8 mouse cellular contexts compared by ENCODE assay signal in the genomic region with DNA sequence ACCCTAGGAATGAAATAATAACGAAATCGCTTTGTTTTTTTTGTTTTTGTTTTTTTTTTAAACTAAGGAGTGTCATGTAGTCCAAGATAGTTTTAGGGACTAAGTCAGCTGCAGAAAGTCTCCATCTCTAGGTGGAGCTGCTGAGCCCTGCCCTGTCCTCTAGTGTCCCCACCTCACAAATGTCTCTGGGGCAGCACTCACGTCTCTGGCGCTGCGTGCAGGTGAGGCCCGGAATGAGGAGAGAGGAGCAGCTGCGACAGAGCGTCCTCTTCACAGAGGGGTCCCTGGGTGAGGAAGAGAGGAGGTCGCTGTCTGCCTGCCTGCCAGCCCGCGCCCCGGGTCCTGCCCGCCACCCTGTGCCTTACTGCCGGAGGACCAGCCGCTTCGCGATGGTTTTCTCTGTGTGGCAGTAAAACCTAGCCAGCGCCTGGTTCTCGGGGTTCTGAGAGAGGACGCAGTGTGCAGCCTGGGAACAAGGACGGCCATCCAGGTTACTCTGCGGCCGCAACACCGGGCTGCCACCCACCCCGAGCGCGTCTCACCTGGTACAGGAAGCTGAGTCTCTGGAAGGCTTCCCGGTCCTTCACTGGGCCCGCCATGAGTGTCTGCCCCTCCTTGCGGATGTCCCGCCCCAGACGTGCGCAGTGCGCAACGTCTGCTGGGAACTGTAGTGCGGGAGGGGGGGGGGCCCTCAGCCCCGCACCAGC. TPM values are rescaled to one million over a fixed set of nuclear protein-coding genes. Genes with fewer than 3 reads are reported as not detected.
A peak's percentile ranks its signal among the peaks of the same experiment; 100 is the strongest.
DNase-seq lines count a peak whose midpoint lies in the region; ATAC-seq lines count a peak whose summit lies in the region.

No protein-coding gene starts in this region.

- intact Hi-C loops in heart, postnatal 25 days (cut with DNase I): no loop called here

- H3K27ac ChIP-seq in forebrain, embryonic 16.5 days (ENCODE audit: low read length): peak overlapping the region; percentile 82
- H3K27ac ChIP-seq in neural tube, embryonic 15.5 days (replicated peaks): peak overlapping the region; percentile 93

- peaks cover 7% of the 10 kb centered on the region for H3K4me1 ChIP-seq in forebrain, embryonic 16.5 days (replicated peaks; ENCODE audit: control insufficient read depth, insufficient read depth, low read length)
- peaks cover 8% of the 10 kb centered on the region for H3K4me1 ChIP-seq in neural tube, embryonic 15.5 days

- H3K9ac ChIP-seq in forebrain, embryonic 16.5 days (replicated peaks; ENCODE audit: low read depth, low read length): peak overlapping the region; percentile 81
- peak overlapping the region; percentile 87 for H3K9ac ChIP-seq in neural tube, embryonic 15.5 days (replicated peaks)

- WGBS in forebrain, embryonic 16.5 days: under 1% methylated on average over 37 of the region's 37 CpGs
- WGBS in neural tube, embryonic 15.5 days: under 1% methylated on average over 37 of the region's 37 CpGs

- H3K36me3 ChIP-seq in forebrain, embryonic 16.5 days (ENCODE audit: control insufficient read depth, insufficient read depth): peaks cover 22% of the 10 kb centered on the region
- H3K36me3 ChIP-seq in neural tube, embryonic 15.5 days: peaks cover 42% of the 10 kb centered on the region

- H3K27me3 ChIP-seq in forebrain, embryonic 16.5 days (replicated peaks; ENCODE audit: control insufficient read depth, insufficient read depth, low read length): peaks cover 3% of the 10 kb centered on the region; the same call in 1 of the 2 replicates
- no peaks in the 10 kb centered on the region; the same call in 1 of the 2 replicates for H3K27me3 ChIP-seq in neural tube, embryonic 15.5 days (replicated peaks)

- DNase-seq in ES-CJ7 (ENCODE audit: low read depth, low spot score): peak; percentile 65
- peak; percentile 90 to 92 for DNase-seq in cerebellum, adult 18-20 months
- peak; percentile 64 for DNase-seq in heart, postnatal 25 days (ENCODE audit: low spot score)
- peak; percentile 80 to 88 for DNase-seq in layer of hippocampus, adult 18-20 months (ENCODE audit: low spot score in 2 of 2)
- DNase-seq in lung, adult 18-20 months: peak; percentile 86 to 89
- DNase-seq in testis, postnatal 10 days (ENCODE audit: low spot score): peak; percentile 78

- peak; percentile 98 for ATAC-seq in forebrain, embryonic 16.5 days
- ATAC-seq in neural tube, embryonic 15.5 days (ENCODE audit: low FRiP score): peak; percentile 98

- H3K4me3 ChIP-seq in forebrain, embryonic 16.5 days (replicated peaks; ENCODE audit: low read length): peak overlapping the region; percentile 73
- peak overlapping the region; percentile 82 for H3K4me3 ChIP-seq in neural tube, embryonic 15.5 days (replicated peaks)

- H3K9me3 ChIP-seq in forebrain, embryonic 16.5 days (ENCODE audit: control insufficient read depth, low read length): no peaks in the 10 kb centered on the region
- no peaks in the 10 kb centered on the region for H3K9me3 ChIP-seq in neural tube, embryonic 15.5 days (replicated peaks)

- peak overlapping the region; percentile 55 for H3K4me2 ChIP-seq in forebrain, embryonic 16.5 days (ENCODE audit: low read length)
- H3K4me2 ChIP-seq in neural tube, embryonic 15.5 days: peak overlapping the region; percentile 63

RNA-seq across cellular contexts. Expression of a gene that starts 0.5 kb away (rescaled TPM):
- polyA plus RNA-seq in forebrain, embryonic 16.5 days (2015; fragmentation: Nextera tagmentation; extraction: Ambion mirVana): 84.8 and 99.7 TPM in 2 replicates
- total RNA-seq in heart, postnatal 25 days (2021): 10 to 100 TPM; 35.9 to 36.8 TPM
- 10 to 100 TPM; 43.8 to 45.2 TPM for total RNA-seq in layer of hippocampus, adult 18-20 months (2021)
- polyA plus RNA-seq in neural tube, embryonic 15.5 days (2015; fragmentation: Nextera tagmentation; extraction: Ambion mirVana): 140 and 149 TPM in 2 replicates

RNA-seq across cellular contexts. Expression of a gene that starts 14.7 kb away (rescaled TPM):
- polyA plus RNA-seq in forebrain, embryonic 16.5 days (2015; fragmentation: Nextera tagmentation; extraction: Ambion mirVana): 27.9 and 31.8 TPM in 2 replicates
- 1 to 10 TPM; 5.7 to 7.0 TPM for total RNA-seq in heart, postnatal 25 days (2021)
- total RNA-seq in layer of hippocampus, adult 18-20 months (2021): 10 to 100 TPM; 22.0 to 23.3 TPM
- 23.7 and 26.7 TPM in 2 replicates for polyA plus RNA-seq in neural tube, embryonic 15.5 days (2015; fragmentation: Nextera tagmentation; extraction: Ambion mirVana)

RNA-seq across cellular contexts. Expression of a gene that starts 28.9 kb away (rescaled TPM):
- 0.32 TPM in 1 of 2 replicates, not detected in the other for polyA plus RNA-seq in forebrain, embryonic 16.5 days (2015; fragmentation: Nextera tagmentation; extraction: Ambion mirVana)
- total RNA-seq in heart, postnatal 25 days (2021): not detected
- not detected for total RNA-seq in layer of hippocampus, adult 18-20 months (2021)
- polyA plus RNA-seq in neural tube, embryonic 15.5 days (2015; fragmentation: Nextera tagmentation; extraction: Ambion mirVana): 0.18 and 0.27 TPM in 2 replicates

Comparison
In these comparisons a context has a peak if more than half of its experiments do, and no peak if none do; other contexts are left out.
1. Peak in every context shown above with its lines: DNase-seq, ATAC-seq, H3K4me3 ChIP-seq and H3K27ac ChIP-seq.